Mouse (Mus musculus) limb, embryonic 14.5 days (tissue): ENCODE results near the gene Rbms1. TPM values are rescaled to one million over a fixed set of nuclear protein-coding genes. Genes with fewer than 3 reads are reported as not detected.

ENCODE experiments used
- ATAC-seq: fragments of 200-750 bp; cut with Nextera tagmentation; 2 replicates; pipeline ENCODE4 v1.8.0; 2017; ENCODE audit warnings: low read depth, moderate number of reproducible peaks, moderate TSS enrichment; ENCODE audit not compliant: low FRiP score
- DNase-seq: peaks from one replicate; pipeline ENCODE4 v3.0.0-alpha.2; 2015; ENCODE audit warnings: low spot score
- H3K27ac ChIP-seq: fragments of 300-500 bp; sonication (generic); replicated peaks from 2 replicates; pipeline ENCODE4 v1.5.1; 2014; ENCODE audit warnings: low read depth, mild to moderate bottlenecking, low read length, moderate library complexity, mixed read lengths
- H3K27me3 ChIP-seq: fragments of 300-500 bp; sonication (generic); 2 replicates; pipeline ENCODE4 v1.6.1; 2014; ENCODE audit warnings: low read length, mixed read lengths; ENCODE audit not compliant: control insufficient read depth, insufficient read depth
- H3K36me3 ChIP-seq: fragments of 300-500 bp; sonication (generic); 2 replicates; pipeline ENCODE4 v1.6.1; 2014; ENCODE audit warnings: mild to moderate bottlenecking, low read length, moderate library complexity, mixed read lengths; ENCODE audit not compliant: control insufficient read depth, insufficient read depth
- H3K4me1 ChIP-seq: fragments of 300-500 bp; sonication (generic); 2 replicates; pipeline ENCODE4 v1.6.1; 2014; ENCODE audit warnings: antibody characterized with exemption, low read length, mixed read lengths; ENCODE audit not compliant: control insufficient read depth, insufficient read depth
- H3K4me2 ChIP-seq: fragments of 300-500 bp; sonication (generic); replicated peaks from 2 replicates; pipeline ENCODE4 v1.6.1; 2014; ENCODE audit warnings: low read depth, mild to moderate bottlenecking, low read length, moderate library complexity; ENCODE audit not compliant: severe bottlenecking
- H3K4me3 ChIP-seq: fragments of 300-500 bp; sonication (generic); replicated peaks from 2 replicates; pipeline ENCODE4 v1.5.1; 2014; ENCODE audit warnings: low read length
- H3K9ac ChIP-seq: fragments of 300-500 bp; sonication (generic); 2 replicates; pipeline ENCODE4 v1.6.1; 2014; ENCODE audit warnings: mild to moderate bottlenecking, low read depth, low read length, moderate library complexity; ENCODE audit not compliant: severe bottlenecking
- H3K9me3 ChIP-seq: fragments of 300-500 bp; sonication (generic); 2 replicates; pipeline ENCODE4 v1.6.1; 2016; ENCODE audit warnings: low read length; ENCODE audit not compliant: control insufficient read depth
- POLR2A ChIP-seq: fragments of 200-500 bp; IDR thresholded peaks from 2 replicates; pipeline ENCODE4 v1.8.0; 2012; ENCODE audit warnings: inconsistent platforms, mild to moderate bottlenecking, moderate library complexity, borderline replicate concordance; ENCODE audit not compliant: insufficient read depth, insufficient read length; ENCODE audit errors: extremely low read depth
- WGBS: fragments of 180-500 bp; shearing (Covaris S2); extraction: QIAGEN DNeasy Blood & Tissue Kit; methylation state at CpG from one replicate; pipeline ENCODE4 v1.1.7; 2014; 5-methylcytosine and 5-hydroxymethylcytosine counted together
- polyA plus RNA-seq, 2 experiments: library from polyadenylated mRNA; depleted of rRNA in 1 of 2; stranded (reverse) in 1 of 2; unstranded in 1 of 2; fragments of >200 nt; fragmentation: Nextera tagmentation in 1 of 2; extraction: Ambion mirVana in 1 of 2; gene quantifications; 2 replicates each; pipeline versions ENCODE4 v1.2.1 to v1.2.3; 2012 to 2014

Gene Rbms1
- polyA plus RNA-seq, 2 experiments, result 84.9 to 118 TPM

- Histone ChIP-seq H3K9me3 (no peaks in the 10 kb centered on the region), H3K4me1 (no peaks in the 10 kb centered on the region; the same call in 1 of the 2 replicates), H3K9ac (no peak overlapping the region), H3K36me3 (peaks cover 9% of the 10 kb centered on the region), H3K27me3 (no peaks in the 10 kb centered on the region), H3K27ac (no peak overlapping the region), H3K4me2 (no peak overlapping the region), H3K4me3 (no peak overlapping the region)
- WGBS, result 70% methylated on average over 2 of the region's 2 CpGs
- ATAC-seq (no peak), DNase-seq (no peak)
- no peak for TF ChIP-seq POLR2A
These were observed 106.9 kb downstream of the Rbms1 start for GRCm38 (mm10) chr2:60856097-60856496.

- Histone ChIP-seq H3K27ac (no peak overlapping the region), H3K4me3 (no peak overlapping the region), H3K9me3 (no peaks in the 10 kb centered on the region), H3K36me3 (peaks cover 9% of the 10 kb centered on the region), H3K4me1 (no peaks in the 10 kb centered on the region; the same call in 1 of the 2 replicates), H3K27me3 (no peaks in the 10 kb centered on the region), H3K9ac (no peak overlapping the region), H3K4me2 (no peak overlapping the region)
- no peak for TF ChIP-seq POLR2A
- DNase-seq (peak; percentile 72), ATAC-seq (no peak)
- WGBS, result 48% methylated on average over 4 of the region's 4 CpGs
These were observed 108.0 kb downstream of the Rbms1 start for GRCm38 (mm10) chr2:60855006-60855405.

- WGBS, result 65% methylated on average over 3 of the region's 3 CpGs
- no peak overlapping the region for H3K9ac ChIP-seq
These were observed 111.1 kb downstream of the Rbms1 start for GRCm38 (mm10) chr2:60851898-60852297.

GRCm38 (mm10) chr2:60851057-60851718 lies 111.8 kb downstream of the Rbms1 start:
- H3K9ac ChIP-seq, result no peak overlapping the region
- DNase-seq (no peak), ATAC-seq (no peak)
- H3K36me3 ChIP-seq, result no peaks in the 10 kb centered on the region
- H3K4me3 ChIP-seq, result no peak overlapping the region
- no peak for TF ChIP-seq POLR2A
- 62% methylated on average over 14 of the region's 14 CpGs for WGBS
- H3K9me3 ChIP-seq, result no peaks in the 10 kb centered on the region
- no peak overlapping the region for H3K27ac ChIP-seq
- no peaks in the 10 kb centered on the region for H3K27me3 ChIP-seq
- H3K4me2 ChIP-seq, result no peak overlapping the region
- no peaks in the 10 kb centered on the region; the same call in none of the 2 replicates for H3K4me1 ChIP-seq

More at GRCm38 (mm10) chr2:60851898-60852297, 111.1 kb downstream of the Rbms1 start:
- Histone ChIP-seq H3K4me3 (no peak overlapping the region), H3K36me3 (no peaks in the 10 kb centered on the region), H3K4me2 (no peak overlapping the region), H3K4me1 (no peaks in the 10 kb centered on the region; the same call in none of the 2 replicates), H3K9me3 (no peaks in the 10 kb centered on the region), H3K27me3 (no peaks in the 10 kb centered on the region), H3K27ac (no peak overlapping the region)
- no peak for DNase-seq
- no peak for TF ChIP-seq POLR2A
- no peak for ATAC-seq

GRCm38 (mm10) chr2:60848478-60848877 lies 114.5 kb downstream of the Rbms1 start:
- H3K9ac ChIP-seq, result no peak overlapping the region
- no peak for DNase-seq

More at GRCm38 (mm10) chr2:60848478-60848877, 114.5 kb downstream of the Rbms1 start:
- Histone ChIP-seq H3K9me3 (no peaks in the 10 kb centered on the region), H3K4me1 (peaks cover 10% of the 10 kb centered on the region), H3K4me2 (no peak overlapping the region), H3K27ac (no peak overlapping the region), H3K4me3 (no peak overlapping the region), H3K36me3 (no peaks in the 10 kb centered on the region), H3K27me3 (no peaks in the 10 kb centered on the region)
- 92% methylated on average over 4 of the region's 4 CpGs for WGBS
- no peak for TF ChIP-seq POLR2A
- no peak for ATAC-seq
